In genomic region chr14:30762904-30763568, GRCm38 (mm10) we compare ENCODE assay signal across 25 mouse cellular contexts. TPM values are rescaled to one million over a fixed set of nuclear protein-coding genes. Genes with fewer than 3 reads are reported as not detected.
DNase-seq lines count a peak whose midpoint lies in the region; ATAC-seq and TF ChIP-seq lines count a peak whose summit lies in the region.
"Had no signal": no experiment of that assay in that cellular context is flagged by ENCODE, and none has a peak within 500 bp of the region (broad histone marks: within the 10 kb centered on the region; RNA-seq: fewer than 3 reads in every experiment).

No protein-coding gene starts in this region.

- H3K4me1 ChIP-seq in MEL (ENCODE audit: control insufficient read depth in 1 of 2, insufficient read depth in 2 of 2, low read length in 2 of 2), result peaks cover 17 to 21% of the 10 kb centered on the region in 2 experiments
- H3K4me1 ChIP-seq in cerebellum, adult 2 months (ENCODE audit: control insufficient read depth, insufficient read depth, low read length), result no peaks in the 10 kb centered on the region
- H3K4me1 ChIP-seq: embryonic facial prominence, embryonic 15.5 days; heart, embryonic 10.5 days; hindbrain, embryonic 10.5 days; intestine, embryonic 15.5 days; limb, embryonic 15.5 days; midbrain, embryonic 13.5 days had no signal

- H3K27ac ChIP-seq in MEL (ENCODE audit: control insufficient read depth, low read depth, low read length), result peak overlapping the region; percentile 16; the same call in 1 of the 2 replicates
- no peak overlapping the region for H3K27ac ChIP-seq in cerebellum, adult 2 months (ENCODE audit: insufficient read depth, low read length)
- H3K27ac ChIP-seq: embryonic facial prominence, embryonic 15.5 days; gastrocnemius, adult 2 months; heart, embryonic 10.5 days; hindbrain, embryonic 10.5 days; intestine, embryonic 15.5 days; left cerebral cortex, adult 2 months; limb, embryonic 15.5 days; liver, embryonic 15.5 days; midbrain, embryonic 13.5 days had no signal

- no peak for TF ChIP-seq CTCF in MEL (IDR thresholded peaks at IDR 0.05 in 2 of 3, conservative IDR thresholded peaks at IDR 0.05 in 1 of 3; ENCODE audit: control insufficient read depth in 1 of 3, insufficient read depth in 1 of 3, low read depth in 2 of 3, low read length in 3 of 3, poor library complexity in 1 of 3, severe bottlenecking in 1 of 3)
- TF ChIP-seq CTCF in cerebellum, adult 2 months (IDR thresholded peaks at IDR 0.05; ENCODE audit: borderline replicate concordance, insufficient read depth, low read depth, low read length), result no peak

- 91% methylated on average over 5 of the region's 5 CpGs for WGBS in cerebellum, adult 2 months

- TF ChIP-seq EP300 in MEL (IDR thresholded peaks at IDR 0.05; ENCODE audit: low read depth in 1 of 2, low read length in 2 of 2), result no peak

- peaks cover 14% of the 10 kb centered on the region for H3K79me2 ChIP-seq in MEL (ENCODE audit: control insufficient read depth, insufficient read depth, low read length, poor library complexity)

- TF ChIP-seq RAD21 in MEL (IDR thresholded peaks at IDR 0.05; ENCODE audit: low read depth, low read length), result no peak

- no peak for TF ChIP-seq POLR2A in MEL (IDR thresholded peaks at IDR 0.05; ENCODE audit: control insufficient read depth in 1 of 2, insufficient read depth in 1 of 2, low read depth in 1 of 2, low read length in 2 of 2, poor library complexity in 1 of 2)
- no peak for TF ChIP-seq POLR2A in cerebellum, adult 2 months (IDR thresholded peaks at IDR 0.05; ENCODE audit: borderline replicate concordance, insufficient read depth, low read length)

- no peaks in the 10 kb centered on the region for H3K9me3 ChIP-seq in MEL (replicated peaks; ENCODE audit: insufficient read depth, low read length)
- H3K9me3 ChIP-seq: embryonic facial prominence, embryonic 15.5 days; heart, embryonic 10.5 days; hindbrain, embryonic 10.5 days; intestine, embryonic 15.5 days; limb, embryonic 15.5 days; liver, embryonic 15.5 days; midbrain, embryonic 13.5 days had no signal

- H3K9ac ChIP-seq in MEL (ENCODE audit: control insufficient read depth, low read depth, low read length, poor library complexity, severe bottlenecking), result no peak overlapping the region
- H3K9ac ChIP-seq: embryonic facial prominence, embryonic 15.5 days; intestine, embryonic 15.5 days; limb, embryonic 15.5 days; liver, embryonic 15.5 days; midbrain, embryonic 13.5 days had no signal

- no peaks in the 10 kb centered on the region for H3K27me3 ChIP-seq in MEL (ENCODE audit: control insufficient read depth in 1 of 2, insufficient read depth in 2 of 2, low read length in 2 of 2)
- H3K27me3 ChIP-seq in cerebellum, adult 2 months (ENCODE audit: control insufficient read depth, insufficient read depth, low read length), result no peaks in the 10 kb centered on the region
- H3K27me3 ChIP-seq: embryonic facial prominence, embryonic 15.5 days; intestine, embryonic 15.5 days; limb, embryonic 15.5 days; liver, embryonic 15.5 days; midbrain, embryonic 13.5 days; Patski had no signal

- peak; percentile 72 for ATAC-seq in granulocyte monocyte progenitor cell, adult 5-6 weeks (replicated peaks; ENCODE audit: poor library complexity, severe bottlenecking)
- ATAC-seq: forebrain, embryonic 14.5 days; hindbrain, embryonic 16.5 days; intestine, embryonic 15.5 days; midbrain, embryonic 13.5 days; Patski had no signal

- peaks cover 8 to 28% of the 10 kb centered on the region in 2 experiments for H3K36me3 ChIP-seq in MEL (ENCODE audit: control insufficient read depth in 1 of 2, insufficient read depth in 2 of 2, low read length in 2 of 2)
- H3K36me3 ChIP-seq: embryonic facial prominence, embryonic 15.5 days; limb, embryonic 15.5 days had no signal

- DNase-seq in kidney, postnatal 4 days, result peak; percentile 5 to 10
- no peak for DNase-seq in kidney, adult 8-10 months
- peak; percentile 30 for DNase-seq in MEL (ENCODE audit: low read depth, low spot score)
- peak; percentile 23 for DNase-seq in yolk sac, embryonic 10.5 days (ENCODE audit: low spot score)
- DNase-seq in cerebellum, adult 2 months, result no peak
- DNase-seq in heart, postnatal 4 days, result no peak
- DNase-seq: adrenal gland, postnatal 36 days; cerebellum, adult 18-20 months; gastrocnemius, adult 2 months; left cerebral cortex, postnatal 4 days; retina, postnatal 1 day; right cerebral cortex, postnatal 25 days; spleen, adult 18-20 months had no signal

- H3K4me3 ChIP-seq in MEL (ENCODE audit: control insufficient read depth in 1 of 2, insufficient read depth in 1 of 2, low read depth in 2 of 2, low read length in 2 of 2), result no peak overlapping the region
- no peak overlapping the region for H3K4me3 ChIP-seq in cerebellum, adult 2 months (replicated peaks; ENCODE audit: insufficient read depth, low read depth, low read length)
- H3K4me3 ChIP-seq: embryonic facial prominence, embryonic 15.5 days; gastrocnemius, adult 2 months; heart, embryonic 10.5 days; hindbrain, embryonic 10.5 days; intestine, embryonic 15.5 days; left cerebral cortex, adult 2 months; limb, embryonic 15.5 days; liver, embryonic 15.5 days; midbrain, embryonic 13.5 days had no signal

TF ChIP-seq in MEL, 35 proteins besides CTCF, POLR2A, EP300 and RAD21:
- TF ChIP-seq ZNF384 (IDR thresholded peaks at IDR 0.05; ENCODE audit: low read depth, low read length) (peak; percentile 53; the same call in 1 of the 2 replicates), E2F4 (IDR thresholded peaks at IDR 0.05; ENCODE audit: borderline replicate concordance, low read depth, low read length) (no peak)

RNA-seq across cellular contexts. Expression of gene Sfmbt1, which starts 48.4 kb away (rescaled TPM):
- total RNA-seq in MEL (2012; rRNA removed), result 9.4 and 12.4 TPM in 2 replicates
- polyA plus RNA-seq in MEL (2012; ENCODE audit: insufficient read depth in 1 of 2, insufficient read length in 2 of 2, low read depth in 1 of 2, low replicate concordance in 2 of 2, missing spikeins in 1 of 2), result 10 to 100 TPM; 13.7 to 33.0 TPM
- total RNA-seq in granulocyte monocyte progenitor cell, adult 5-6 weeks (2014; fragmentation: Nextera tagmentation), result 11.7 and 13.0 TPM in 2 replicates
- total RNA-seq in granulocyte monocyte progenitor cell, adult 5-6 weeks (2017), result 8.1 and 13.5 TPM in 2 replicates
- 8.9 and 9.7 TPM in 2 replicates for polyA plus RNA-seq in cerebellum, adult 2 months (2012; rRNA removed)
- total RNA-seq in heart, postnatal 4 days (2021), result 10 to 100 TPM; 20.4 to 20.7 TPM

Comparison
In these comparisons a context has a peak if more than half of its experiments do, and no peak if none do; other contexts are left out.
1. DNase-seq: peak in kidney, postnatal 4 days (2 of 2), MEL (single experiment) and yolk sac, embryonic 10.5 days (single experiment); none in kidney, adult 8-10 months (0 of 2), cerebellum, adult 2 months (0 of 2) and heart, postnatal 4 days (single experiment).